Mouse (Mus musculus): ENCODE results near the gene Fabp2. TPM values are rescaled to one million over a fixed set of nuclear protein-coding genes. Genes with fewer than 3 reads are reported as not detected.
"Not testable (repeated sequence)": the region's sequence is repeated elsewhere in the genome, so short reads cannot be mapped to it uniquely, and the experiment has no call there.

Gene Fabp2
- polyA plus RNA-seq, 1 experiment from 2014 or later = 8.6 TPM

GRCm38 (mm10) chr3:122920572-122921435 is 25.9 kb downstream of the Fabp2 start:
- H3K4me2 ChIP-seq = no peak overlapping the region
- no peaks in the 10 kb centered on the region for H3K27me3 ChIP-seq
- WGBS (ENCODE audit: insufficient replicate concordance) = 43% methylated on average over 8 of the region's 8 CpGs
- H3K9ac ChIP-seq = no peak overlapping the region
- no peak overlapping the region for H3K4me3 ChIP-seq (replicated peaks)
- H3K36me3 ChIP-seq (replicated peaks) = no peaks in the 10 kb centered on the region
- ATAC-seq (ENCODE audit: insufficient read depth) = no peak
- no peaks in the 10 kb centered on the region for H3K9me3 ChIP-seq (replicated peaks)
- peaks cover 26% of the 10 kb centered on the region for H3K4me1 ChIP-seq (replicated peaks)
- no peak overlapping the region for H3K27ac ChIP-seq (replicated peaks)

- WGBS (ENCODE audit: insufficient replicate concordance) = 71% methylated on average over 8 of the region's 8 CpGs
- peaks cover 33% of the 10 kb centered on the region for H3K4me1 ChIP-seq (replicated peaks)
- no peak overlapping the region for H3K9ac ChIP-seq
- peaks cover 8% of the 10 kb centered on the region; the same call in 1 of the 2 replicates for H3K36me3 ChIP-seq (replicated peaks)
- no peak overlapping the region for H3K4me3 ChIP-seq (replicated peaks)
- no peak overlapping the region for H3K27ac ChIP-seq (replicated peaks)
- no peaks in the 10 kb centered on the region for H3K27me3 ChIP-seq
- H3K4me2 ChIP-seq = no peak overlapping the region
- no peaks in the 10 kb centered on the region for H3K9me3 ChIP-seq (replicated peaks)
- ATAC-seq (ENCODE audit: insufficient read depth) = no peak
Measured at GRCm38 (mm10) chr3:122921676-122922527, 27.0 kb downstream of the Fabp2 start.

DNA sequence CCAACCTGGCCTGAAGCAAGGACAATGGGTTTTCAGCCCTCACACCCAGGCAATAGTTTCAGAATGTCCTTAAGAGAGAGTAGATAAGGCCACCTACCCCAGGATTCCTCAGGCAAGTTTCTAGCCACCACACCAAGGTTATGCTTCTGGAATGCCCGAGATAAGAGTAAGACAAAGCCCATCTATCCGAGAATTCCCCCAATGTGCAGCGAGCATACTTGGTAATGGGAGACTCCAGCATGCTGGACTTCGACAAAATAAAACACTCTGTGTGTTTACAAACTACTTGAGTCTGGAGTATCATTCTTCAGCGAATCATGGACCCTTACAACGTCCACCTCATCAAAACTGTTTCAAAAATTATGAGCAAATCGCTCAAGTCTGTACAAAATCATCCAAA is 28.3 kb downstream of the Fabp2 start:
- peaks cover 33% of the 10 kb centered on the region for H3K4me1 ChIP-seq (replicated peaks)
- H3K4me2 ChIP-seq = peak overlapping the region; percentile 85
- H3K4me3 ChIP-seq (replicated peaks) = peak overlapping the region; percentile 73
- H3K9me3 ChIP-seq (replicated peaks) = no peaks in the 10 kb centered on the region
- peaks cover 13% of the 10 kb centered on the region; the same call in 1 of the 2 replicates for H3K36me3 ChIP-seq (replicated peaks)
- 34% methylated on average over 7 of the region's 7 CpGs for WGBS (ENCODE audit: insufficient replicate concordance)
- no peak for ATAC-seq (ENCODE audit: insufficient read depth)
- no peaks in the 10 kb centered on the region for H3K27me3 ChIP-seq
- no peak overlapping the region for H3K9ac ChIP-seq
- H3K27ac ChIP-seq (replicated peaks) = peak overlapping the region; percentile 92

- H3K36me3 ChIP-seq (replicated peaks) = peaks cover 13% of the 10 kb centered on the region; the same call in 1 of the 2 replicates
- peak; percentile 95 for ATAC-seq (ENCODE audit: insufficient read depth)
- H3K27me3 ChIP-seq = no peaks in the 10 kb centered on the region
- peak within 1 kb of the TSS; percentile 92 for H3K27ac ChIP-seq (replicated peaks)
- peak within 1 kb of the TSS; percentile 74 for H3K9ac ChIP-seq
- peak within 1 kb of the TSS; percentile 73 for H3K4me3 ChIP-seq (replicated peaks)
- H3K4me1 ChIP-seq (replicated peaks) = peaks cover 33% of the 10 kb centered on the region
- no peaks in the 10 kb centered on the region for H3K9me3 ChIP-seq (replicated peaks)
- H3K4me2 ChIP-seq = peak within 1 kb of the TSS; percentile 85
- WGBS (ENCODE audit: insufficient replicate concordance) = under 1% methylated on average over 68 of the region's 68 CpGs
Measured at GRCm38 (mm10) chr3:122924009-122924914, 29.4 kb downstream of the Fabp2 start, which contains the start of gene 1810037I17Rik. Gene 1810037I17Rik (plus strand): TSS chr3:122924203.

- Histone ChIP-seq H3K9ac (no peak overlapping the region), H3K4me1 (replicated peaks) (peaks cover 10% of the 10 kb centered on the region), H3K36me3 (replicated peaks) (peaks cover 23% of the 10 kb centered on the region), H3K4me2 (no peak overlapping the region), H3K27me3 (no peaks in the 10 kb centered on the region), H3K4me3 (replicated peaks) (no peak overlapping the region), H3K27ac (replicated peaks) (no peak overlapping the region), H3K9me3 (replicated peaks) (no peaks in the 10 kb centered on the region)
- ATAC-seq (ENCODE audit: insufficient read depth) = no peak
- 75% methylated on average over 6 of the region's 6 CpGs for WGBS (ENCODE audit: insufficient replicate concordance)
Measured at GRCm38 (mm10) chr3:122929723-122930122, 34.9 kb downstream of the Fabp2 start.

GRCm38 (mm10) chr3:122932466-122932865 is 37.6 kb downstream of the Fabp2 start:
- H3K4me3 ChIP-seq (replicated peaks) = no peak overlapping the region
- H3K4me1 ChIP-seq (replicated peaks) = no peaks in the 10 kb centered on the region
- no peak overlapping the region for H3K4me2 ChIP-seq
- H3K36me3 ChIP-seq (replicated peaks) = peaks cover 16% of the 10 kb centered on the region; the same call in 1 of the 2 replicates
- 71% methylated on average over 1 of the region's 1 CpGs for WGBS (ENCODE audit: insufficient replicate concordance)
- H3K9me3 ChIP-seq (replicated peaks) = no peaks in the 10 kb centered on the region
- H3K9ac ChIP-seq = no peak overlapping the region
- no peaks in the 10 kb centered on the region for H3K27me3 ChIP-seq
- no peak overlapping the region for H3K27ac ChIP-seq (replicated peaks)
- no peak for ATAC-seq (ENCODE audit: insufficient read depth)

DNA sequence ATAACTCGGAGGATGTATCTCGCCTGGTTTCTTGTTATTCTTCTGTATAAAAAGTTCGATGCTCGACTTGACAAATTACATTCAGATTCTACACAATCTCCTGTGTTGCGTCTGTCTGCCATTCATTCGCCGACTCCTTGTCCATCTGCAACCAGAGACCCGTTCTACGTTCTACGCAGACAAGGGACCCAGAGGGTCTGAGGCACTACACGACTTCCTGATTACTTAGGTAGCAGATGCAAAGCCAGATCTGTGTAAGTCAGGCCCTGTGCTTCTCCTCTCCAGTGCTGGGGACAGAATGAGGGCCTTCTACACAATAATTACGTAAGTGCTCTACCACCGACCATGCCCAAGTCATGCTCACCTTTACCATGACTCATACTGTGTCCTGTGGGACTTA is 42.3 kb downstream of the Fabp2 start:
- H3K9ac ChIP-seq; H3K27ac ChIP-seq (replicated peaks); H3K4me2 ChIP-seq; H3K27me3 ChIP-seq; ATAC-seq (ENCODE audit: insufficient read depth); H3K4me3 ChIP-seq (replicated peaks); H3K4me1 ChIP-seq (replicated peaks); H3K9me3 ChIP-seq (replicated peaks): not testable (repeated sequence)
- H3K36me3 ChIP-seq (replicated peaks) = peaks cover 13% of the 10 kb centered on the region; the same call in 1 of the 2 replicates
- WGBS (ENCODE audit: insufficient replicate concordance) = 74% methylated on average over 13 of the region's 13 CpGs

DNA sequence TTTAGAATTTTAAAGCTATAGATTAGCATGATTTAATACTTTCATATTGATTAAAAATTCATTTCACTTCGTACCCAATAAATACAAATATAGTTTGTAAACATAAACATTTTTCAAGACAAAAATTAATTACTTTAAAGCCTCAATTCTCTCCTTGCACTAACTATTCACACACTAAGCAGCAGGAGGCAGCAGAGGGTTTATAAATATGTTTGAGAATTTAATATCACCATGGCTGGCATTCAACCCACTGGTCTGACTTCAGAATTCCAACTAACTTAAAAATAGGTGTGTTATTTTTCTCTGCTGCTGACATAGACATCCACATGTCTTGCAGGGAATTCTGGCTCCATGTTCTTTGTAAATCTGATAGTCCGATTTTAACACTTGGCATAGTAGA is 44.3 kb downstream of the Fabp2 start:
- WGBS (ENCODE audit: insufficient replicate concordance) = 58% methylated on average over 2 of the region's 2 CpGs
- H3K27me3 ChIP-seq = no peaks in the 10 kb centered on the region
- H3K9me3 ChIP-seq (replicated peaks) = no peaks in the 10 kb centered on the region
- peaks cover 6% of the 10 kb centered on the region; the same call in 1 of the 2 replicates for H3K36me3 ChIP-seq (replicated peaks)
- no peak for ATAC-seq (ENCODE audit: insufficient read depth)
- no peak overlapping the region for H3K4me2 ChIP-seq
- H3K27ac ChIP-seq (replicated peaks) = no peak overlapping the region
- H3K4me3 ChIP-seq (replicated peaks) = no peak overlapping the region
- H3K4me1 ChIP-seq (replicated peaks) = no peaks in the 10 kb centered on the region
- H3K9ac ChIP-seq = no peak overlapping the region

DNA sequence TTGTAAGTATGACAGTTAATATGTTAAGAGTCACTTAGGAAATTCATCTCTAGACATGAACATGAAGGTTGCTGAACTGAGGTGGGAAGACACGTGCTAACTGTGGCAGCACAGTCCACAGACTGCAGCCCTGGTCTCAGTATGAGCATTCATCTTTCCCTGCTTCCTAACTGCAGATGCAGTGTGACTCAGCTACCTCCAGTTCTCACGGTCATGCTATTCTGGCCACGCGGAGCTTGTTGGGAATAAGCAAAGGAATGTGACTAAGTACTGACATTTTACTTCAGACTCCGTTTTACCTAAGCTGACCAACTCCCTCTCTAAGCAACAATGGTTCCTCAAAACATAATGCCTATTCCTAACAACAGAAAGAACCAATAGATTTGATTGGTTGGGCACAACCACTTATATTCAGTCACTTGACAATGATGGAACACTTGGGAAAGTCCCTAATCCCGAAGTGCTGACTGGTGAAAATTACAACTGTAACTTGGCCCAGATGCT is 48.6 kb downstream of the Fabp2 start:
- Histone ChIP-seq H3K9me3 (replicated peaks) (no peaks in the 10 kb centered on the region), H3K4me2 (no peak overlapping the region), H3K4me1 (replicated peaks) (no peaks in the 10 kb centered on the region), H3K9ac (no peak overlapping the region), H3K27me3 (no peaks in the 10 kb centered on the region), H3K4me3 (replicated peaks) (no peak overlapping the region), H3K27ac (replicated peaks) (no peak overlapping the region), H3K36me3 (replicated peaks) (0 out of 2 replicates have a peak, but pooled peaks cover 4% of the 10 kb centered on the region)
- 65% methylated on average over 6 of the region's 6 CpGs for WGBS (ENCODE audit: insufficient replicate concordance)
- no peak for ATAC-seq (ENCODE audit: insufficient read depth)

All from liver, embryonic 15.5 days (tissue).